Mouse (Mus musculus) kidney, adult 2 months (tissue): ENCODE data around the gene Depp1.

Experiments used
- CTCF ChIP-seq: fragments of 200-500 bp; conservative IDR thresholded peaks from 2 replicates; pipeline ENCODE4 v1.5.1; 2011; ENCODE audit warnings: low read depth, mild to moderate bottlenecking, control low read depth, low read length, moderate library complexity, mixed read lengths; ENCODE audit not compliant: insufficient read depth, insufficient read length
- POLR2A ChIP-seq: fragments of 200-500 bp; IDR thresholded peaks from one replicate; pipeline ENCODE4 v1.6.1; 2011; ENCODE audit warnings: low read depth, low read length, control low read depth

GRCm38 (mm10) chr6:116628539-116629171 is 21.8 kb upstream of the Depp1 start, which contains the start of gene Zfp422:
- TF ChIP-seq POLR2A = no peak
- TF ChIP-seq CTCF = no peak
